Mouse (Mus musculus): ENCODE data around the gene Bcl2l12. TPM values are rescaled to one million over a fixed set of nuclear protein-coding genes. Genes with fewer than 3 reads are reported as not detected.
"Not testable (repeated sequence)": the region's sequence is repeated elsewhere in the genome, so short reads cannot be mapped to it uniquely, and the experiment has no call there.

The Bcl2l12 gene
- polyA plus RNA-seq, 1 experiment, result 73.7 TPM

DNA sequence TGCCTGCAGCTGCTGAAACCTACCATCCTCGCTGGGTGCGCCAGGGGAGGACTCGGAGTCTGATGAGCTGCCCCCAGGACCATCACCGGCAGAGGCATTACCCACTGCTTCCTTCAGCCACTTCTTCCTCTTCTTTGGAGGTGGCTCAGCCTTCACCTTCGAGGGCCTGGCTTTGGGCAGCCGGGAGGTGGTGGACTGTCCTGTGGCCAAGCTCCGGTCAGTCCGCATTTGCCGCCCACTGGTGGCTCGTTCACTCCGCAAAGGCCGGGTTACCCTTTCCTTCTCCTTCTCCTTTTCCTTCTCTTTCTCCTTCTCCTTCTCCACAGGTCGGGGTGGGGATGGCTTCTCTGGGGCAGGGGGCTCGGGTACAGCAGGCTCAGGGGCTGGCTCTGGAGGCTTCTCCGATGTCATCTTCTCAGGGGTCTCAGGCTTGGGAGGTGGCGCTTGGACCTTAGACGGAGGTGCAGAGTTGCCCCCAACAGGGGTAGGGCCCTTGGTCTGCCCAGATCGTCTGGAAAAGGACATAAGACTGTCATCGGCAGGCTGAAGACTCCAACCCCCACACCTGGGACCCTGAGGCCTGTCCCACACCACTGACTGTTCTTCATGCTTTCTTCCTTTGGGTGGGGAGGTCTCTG lies 35.3 kb upstream of the Bcl2l12 start:
- no peak for TF ChIP-seq FLI1 (IDR thresholded peaks at IDR 0.05; ENCODE audit: low read length)
- no peak for TF ChIP-seq GATA1 (IDR thresholded peaks at IDR 0.05; ENCODE audit: borderline replicate concordance, low read length)
- H3K36me3 ChIP-seq (replicated peaks; ENCODE audit: low read length), result peaks cover 99% of the 10 kb centered on the region

DNA sequence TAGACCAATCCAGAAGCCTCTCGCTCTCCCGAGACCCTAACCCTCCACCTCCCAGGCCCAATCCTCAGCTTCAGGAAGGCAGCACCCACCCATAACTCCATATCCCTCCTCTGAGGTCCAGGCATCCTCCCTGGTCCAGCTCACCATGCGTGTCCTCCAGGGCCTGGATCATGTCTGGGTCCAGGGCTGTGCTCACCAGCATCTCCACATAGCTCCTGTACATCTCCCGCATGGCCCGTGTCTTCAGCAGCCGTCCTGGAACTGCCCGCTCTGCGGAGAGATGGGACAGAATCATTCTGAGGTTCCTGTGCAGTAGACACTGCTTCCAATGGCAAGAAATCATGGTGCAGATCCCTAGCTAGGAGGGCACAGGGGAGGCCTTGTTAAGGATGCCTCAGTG lies 32.3 kb upstream of the Bcl2l12 start:
- H3K4me3 ChIP-seq (replicated peaks), result no peak overlapping the region
- no peaks in the 10 kb centered on the region for H3K9me3 ChIP-seq
- peaks cover 3% of the 10 kb centered on the region; the same call in 1 of the 2 replicates for H3K4me1 ChIP-seq
- peaks cover 97% of the 10 kb centered on the region for H3K36me3 ChIP-seq (replicated peaks; ENCODE audit: low read length)
- H3K27me3 ChIP-seq (replicated peaks), result no peaks in the 10 kb centered on the region
- TF ChIP-seq GATA1 (IDR thresholded peaks at IDR 0.05; ENCODE audit: borderline replicate concordance, low read length), result no peak
- no peak for TF ChIP-seq FLI1 (IDR thresholded peaks at IDR 0.05; ENCODE audit: low read length)

More for the DNA sequence above, 35.3 kb upstream of the Bcl2l12 start:
- peaks cover 15% of the 10 kb centered on the region; the same call in 1 of the 2 replicates for H3K4me1 ChIP-seq
- H3K9me3 ChIP-seq, result no peaks in the 10 kb centered on the region
- no peaks in the 10 kb centered on the region for H3K27me3 ChIP-seq (replicated peaks)
- H3K4me3 ChIP-seq (replicated peaks), result no peak overlapping the region

DNA sequence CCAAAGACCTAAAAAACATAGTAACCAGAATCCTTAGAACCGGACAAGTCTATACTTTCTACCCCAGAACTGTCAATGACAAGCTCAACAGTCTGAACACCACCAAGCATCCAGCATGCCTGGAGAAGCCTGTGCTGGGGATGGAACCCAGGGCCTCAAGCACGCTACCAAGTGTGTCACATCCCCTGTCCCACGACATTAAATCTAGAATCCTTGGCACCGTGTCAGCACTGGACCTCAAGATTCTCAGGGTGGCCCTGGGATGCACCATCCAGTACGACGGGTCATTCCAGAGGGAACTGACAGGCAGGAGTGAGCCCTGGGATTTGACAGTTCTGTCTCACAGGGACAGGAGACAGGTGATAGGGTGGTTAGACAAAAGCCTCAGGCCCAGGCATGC lies 31.5 kb upstream of the Bcl2l12 start:
- H3K9me3 ChIP-seq, result no peaks in the 10 kb centered on the region
- H3K36me3 ChIP-seq (replicated peaks; ENCODE audit: low read length), result peaks cover 93% of the 10 kb centered on the region
- no peaks in the 10 kb centered on the region for H3K27me3 ChIP-seq (replicated peaks)
- H3K4me3 ChIP-seq (replicated peaks), result no peak overlapping the region
- TF ChIP-seq FLI1 (IDR thresholded peaks at IDR 0.05; ENCODE audit: low read length) (no peak), GATA1 (IDR thresholded peaks at IDR 0.05; ENCODE audit: borderline replicate concordance, low read length) (no peak)
- peaks cover 3% of the 10 kb centered on the region; the same call in 1 of the 2 replicates for H3K4me1 ChIP-seq

DNA sequence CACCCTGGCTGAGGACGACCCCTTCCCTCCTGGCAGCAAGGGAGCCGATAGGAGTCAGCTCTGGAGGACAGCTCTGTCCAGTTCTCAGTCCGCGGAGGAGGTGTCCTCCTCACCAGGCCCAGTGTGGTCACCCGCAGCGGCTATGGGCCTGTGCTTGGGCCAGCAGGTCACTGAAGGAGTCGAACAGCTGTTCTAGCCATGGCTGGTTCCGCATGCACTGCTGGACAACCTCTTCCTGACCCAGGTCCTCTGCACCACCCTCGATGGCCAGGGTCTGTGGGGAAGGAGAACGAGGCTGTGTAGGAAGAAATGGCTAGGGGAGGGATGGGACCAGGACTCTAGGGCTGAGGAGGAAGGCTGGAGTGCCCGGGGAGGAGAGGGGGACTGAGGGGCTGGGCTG lies 29.8 kb upstream of the Bcl2l12 start:
- Histone ChIP-seq H3K4me1 (peaks cover 3% of the 10 kb centered on the region; the same call in 1 of the 2 replicates), H3K27me3 (replicated peaks) (no peaks in the 10 kb centered on the region), H3K9me3 (no peaks in the 10 kb centered on the region), H3K4me3 (replicated peaks) (no peak overlapping the region), H3K36me3 (replicated peaks; ENCODE audit: low read length) (peaks cover 79% of the 10 kb centered on the region)
- TF ChIP-seq FLI1 (IDR thresholded peaks at IDR 0.05; ENCODE audit: low read length) (no peak), GATA1 (IDR thresholded peaks at IDR 0.05; ENCODE audit: borderline replicate concordance, low read length) (no peak)

DNA sequence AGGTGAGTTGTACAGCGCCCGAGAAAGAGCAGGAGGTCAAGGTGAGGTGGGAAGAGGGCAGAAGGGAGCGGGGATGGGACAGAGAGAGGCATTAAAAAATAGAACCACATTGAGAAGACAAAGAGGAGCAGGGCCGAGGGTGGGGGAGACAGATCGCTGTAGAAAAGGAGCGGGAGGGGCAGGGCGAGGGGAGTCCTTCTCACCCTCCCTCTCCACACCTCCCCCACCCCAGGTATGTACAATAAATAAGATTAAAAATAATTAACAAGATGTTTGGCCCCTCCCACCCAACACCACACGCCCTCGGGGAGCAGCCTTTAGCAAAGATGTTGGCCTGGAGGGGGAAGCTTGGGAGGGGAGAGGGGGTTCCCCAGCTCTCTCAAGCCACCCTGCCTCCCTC lies 29.2 kb upstream of the Bcl2l12 start:
- no peak overlapping the region for H3K4me3 ChIP-seq (replicated peaks)
- H3K36me3 ChIP-seq (replicated peaks; ENCODE audit: low read length), result peaks cover 75% of the 10 kb centered on the region
- H3K4me1 ChIP-seq, result peaks cover 3% of the 10 kb centered on the region; the same call in 1 of the 2 replicates

DNA sequence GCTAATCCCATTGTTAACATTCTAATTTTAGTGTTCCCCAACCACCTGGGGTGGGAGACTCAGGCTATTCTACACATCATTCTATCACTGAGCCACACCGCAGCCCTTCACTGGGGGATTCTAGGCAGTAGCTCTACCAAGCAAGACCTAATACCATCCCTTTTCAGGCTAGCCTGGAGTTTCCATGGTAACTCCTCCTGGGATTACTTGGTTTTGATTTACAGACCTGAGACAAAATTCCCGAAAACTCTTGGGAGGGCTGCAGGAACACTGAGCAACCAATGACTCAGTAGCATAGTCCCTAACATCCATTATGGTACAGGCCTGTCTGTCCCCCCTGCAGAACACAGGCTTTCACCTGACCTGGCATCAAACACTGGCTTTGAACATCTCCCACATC lies 27.7 kb upstream of the Bcl2l12 start:
- H3K4me3 ChIP-seq (replicated peaks), result no peak overlapping the region
- no peaks in the 10 kb centered on the region for H3K27me3 ChIP-seq (replicated peaks)
- H3K9me3 ChIP-seq, result no peaks in the 10 kb centered on the region
- peaks cover 70% of the 10 kb centered on the region for H3K36me3 ChIP-seq (replicated peaks; ENCODE audit: low read length)
- peaks cover 3% of the 10 kb centered on the region; the same call in 1 of the 2 replicates for H3K4me1 ChIP-seq
- TF ChIP-seq FLI1 (IDR thresholded peaks at IDR 0.05; ENCODE audit: low read length) (no peak), GATA1 (IDR thresholded peaks at IDR 0.05; ENCODE audit: borderline replicate concordance, low read length) (no peak)

More for the DNA sequence above, 29.2 kb upstream of the Bcl2l12 start:
- H3K27me3 ChIP-seq (replicated peaks), result no peaks in the 10 kb centered on the region
- no peak for TF ChIP-seq FLI1 (IDR thresholded peaks at IDR 0.05; ENCODE audit: low read length)
- no peak for TF ChIP-seq GATA1 (IDR thresholded peaks at IDR 0.05; ENCODE audit: borderline replicate concordance, low read length)
- H3K9me3 ChIP-seq, result no peaks in the 10 kb centered on the region

DNA sequence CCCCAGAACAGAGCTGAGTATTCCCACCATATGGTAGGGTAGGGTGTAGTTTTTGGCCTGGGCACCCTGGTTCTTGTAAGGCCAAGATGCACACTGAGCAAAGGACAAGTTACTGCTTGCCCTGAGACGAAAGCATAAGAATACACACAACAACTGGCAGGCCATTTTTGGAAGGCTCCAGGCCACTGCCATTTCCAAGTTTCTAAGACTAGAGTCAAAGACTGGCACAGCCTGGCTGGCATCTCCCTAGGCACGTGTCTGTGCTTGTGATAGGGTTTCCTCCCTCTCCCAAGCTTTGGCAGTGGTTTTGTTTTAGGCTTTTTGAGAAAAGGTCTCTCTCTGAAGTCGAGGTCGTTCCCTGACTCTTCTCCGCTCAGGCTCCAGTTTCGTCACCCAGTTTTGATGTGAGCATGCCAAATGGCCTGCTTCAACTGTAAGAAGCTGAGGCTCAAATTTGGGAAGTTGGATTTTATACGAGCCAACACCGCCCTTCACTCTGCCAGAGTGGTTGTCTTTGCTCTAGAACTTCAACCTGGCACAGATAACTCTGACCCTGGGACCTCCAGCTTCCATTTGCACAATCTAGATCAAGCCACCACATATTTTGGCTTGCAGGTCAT lies 27.2 kb upstream of the Bcl2l12 start:
- Histone ChIP-seq H3K4me3 (replicated peaks) (no peak overlapping the region), H3K4me1 (peaks cover 3% of the 10 kb centered on the region; the same call in 1 of the 2 replicates), H3K27me3 (replicated peaks) (no peaks in the 10 kb centered on the region), H3K36me3 (replicated peaks; ENCODE audit: low read length) (peaks cover 70% of the 10 kb centered on the region), H3K9me3 (no peaks in the 10 kb centered on the region)
- TF ChIP-seq FLI1 (IDR thresholded peaks at IDR 0.05; ENCODE audit: low read length) (no peak), GATA1 (IDR thresholded peaks at IDR 0.05; ENCODE audit: borderline replicate concordance, low read length) (no peak)

DNA sequence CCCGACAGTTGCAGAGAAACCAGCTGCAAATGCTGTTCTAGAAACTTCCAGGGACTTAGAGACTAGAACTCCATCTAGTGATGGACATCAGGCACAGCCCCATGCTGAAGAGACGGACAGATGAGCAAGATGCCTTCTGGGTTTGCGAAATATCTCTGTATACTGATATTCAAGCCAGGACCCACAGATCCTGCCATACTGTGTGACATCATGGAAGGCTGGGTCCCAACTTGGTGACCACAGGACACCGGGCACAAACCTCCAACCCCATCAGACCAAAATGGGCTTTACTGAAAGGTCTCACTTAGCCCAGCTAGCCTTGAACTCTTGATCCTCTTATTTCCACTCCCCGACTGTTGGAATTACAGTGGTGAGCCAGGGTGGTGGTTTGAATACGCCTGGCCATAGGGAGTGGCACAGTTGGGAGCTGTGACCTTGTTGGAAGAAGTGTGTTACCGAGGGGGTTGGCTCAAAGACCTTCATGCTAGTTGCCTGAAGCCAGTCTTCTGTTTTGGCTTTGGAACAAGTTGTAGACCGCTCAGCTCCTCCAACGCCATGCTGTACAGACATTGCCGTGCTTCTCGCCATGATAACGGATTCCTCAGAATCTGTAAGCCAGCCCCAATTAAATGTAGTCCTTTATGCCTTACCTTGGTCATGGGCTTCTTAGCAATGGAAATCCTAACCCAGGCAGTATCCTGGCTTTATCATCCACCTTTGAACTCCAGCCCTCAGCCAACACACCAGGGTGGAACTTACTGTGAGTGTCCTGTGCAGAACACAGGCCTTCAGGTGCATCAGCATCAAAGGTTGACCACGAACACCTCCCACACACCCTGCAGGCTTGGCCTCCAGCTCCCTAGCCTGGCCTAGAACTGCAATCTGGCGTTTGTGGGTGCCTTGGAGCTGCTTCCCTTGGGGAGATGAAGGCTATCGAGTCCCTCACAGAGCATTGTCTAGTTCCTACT lies 26.1 kb upstream of the Bcl2l12 start:
- Histone ChIP-seq H3K4me1 (peaks cover 11% of the 10 kb centered on the region), H3K27me3 (replicated peaks) (no peaks in the 10 kb centered on the region), H3K9me3 (no peaks in the 10 kb centered on the region), H3K4me3 (replicated peaks) (no peak overlapping the region), H3K36me3 (replicated peaks; ENCODE audit: low read length) (peaks cover 69% of the 10 kb centered on the region)
- TF ChIP-seq FLI1 (IDR thresholded peaks at IDR 0.05; ENCODE audit: low read length) (no peak), GATA1 (IDR thresholded peaks at IDR 0.05; ENCODE audit: borderline replicate concordance, low read length) (no peak)

DNA sequence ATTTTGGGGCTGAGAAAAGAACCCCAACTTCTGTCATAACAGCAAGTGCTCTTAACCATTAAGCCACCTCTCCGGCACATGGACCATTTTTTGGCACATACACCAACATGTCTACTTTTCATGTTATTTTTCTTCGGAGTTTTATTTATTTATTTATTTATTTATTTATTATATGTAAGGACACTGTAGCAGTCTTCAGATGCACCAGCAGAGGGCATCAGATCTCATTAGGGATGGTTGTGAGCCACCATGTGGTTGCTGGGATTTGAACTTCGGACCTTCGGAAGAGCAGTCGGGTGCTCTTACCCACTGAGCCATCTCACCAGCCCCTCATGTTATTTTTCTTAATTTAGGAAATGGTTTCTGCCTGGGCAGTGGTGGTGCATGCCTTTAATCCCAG lies 25.2 kb upstream of the Bcl2l12 start:
- peaks cover 20% of the 10 kb centered on the region for H3K4me1 ChIP-seq
- not testable (repeated sequence) for H3K27me3 ChIP-seq (replicated peaks); H3K9me3 ChIP-seq; H3K4me3 ChIP-seq (replicated peaks)
- peaks cover 62% of the 10 kb centered on the region for H3K36me3 ChIP-seq (replicated peaks; ENCODE audit: low read length)
